Mouse (Mus musculus) C2C12 (cell line): ENCODE data around the gene 2010109A12Rik.

ENCODE experiments used
- CTCF ChIP-seq: IDR thresholded peaks from one replicate; pipeline ENCODE4 v1.5.1; 2011; ENCODE audit not compliant: control insufficient read depth, insufficient read depth, insufficient read length
- MAX ChIP-seq: IDR thresholded peaks from one replicate; pipeline ENCODE4 v1.6.1; 2011; ENCODE audit warnings: mild to moderate bottlenecking, control low read depth
- MYOD1 ChIP-seq: IDR thresholded peaks from one replicate; pipeline ENCODE4 v1.6.1; 2011; ENCODE audit warnings: low read depth; ENCODE audit not compliant: control insufficient read depth, insufficient read length
- USF1 ChIP-seq: IDR thresholded peaks from one replicate; pipeline ENCODE4 v1.6.1; 2011; ENCODE audit warnings: low read depth, mild to moderate bottlenecking, control low read depth, moderate library complexity

DNA sequence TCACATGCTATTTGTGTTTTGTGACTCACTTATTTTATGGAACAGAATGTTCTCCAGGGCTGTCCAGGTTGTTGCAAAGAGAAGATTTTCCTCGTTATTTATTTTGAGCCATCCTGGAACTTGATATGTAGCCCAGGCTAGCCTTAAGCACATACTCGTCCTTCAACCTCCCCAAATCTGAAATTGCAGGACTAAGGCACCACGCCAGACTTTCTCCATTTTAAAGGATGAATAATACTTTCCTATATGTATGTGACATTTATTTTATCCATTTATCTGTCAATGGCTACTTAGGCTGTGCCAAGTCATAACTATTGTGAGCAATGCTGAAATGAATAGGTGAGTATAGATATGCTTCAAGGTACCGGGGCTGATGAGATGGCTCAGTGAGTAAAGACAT, 30.2 kb downstream of the 2010109A12Rik start:
- no peak for TF ChIP-seq CTCF
- no peak for TF ChIP-seq MYOD1
- no peak for TF ChIP-seq MAX
- no peak for TF ChIP-seq USF1
